Mouse (Mus musculus) cerebellum, postnatal 14 days (tissue): ENCODE data around the gene Izumo1r.

Experiments used
- DNase-seq, 2 experiments: peaks; one replicate each; pipeline ENCODE4 v3.0.0; 2021; ENCODE audit warnings: mixed read lengths in 2 of 2

The Izumo1r gene

GRCm38 (mm10) chr9:14903581-14904378 is at the start of gene Izumo1r:
TSS of gene Izumo1r (minus strand) at chr9:14903949.
- no peak for DNase-seq

GRCm38 (mm10) chr9:14951072-14951471 is 47.3 kb upstream of the Izumo1r start:
- DNase-seq: no peak

GRCm38 (mm10) chr9:14948843-14949242 is 45.1 kb upstream of the Izumo1r start:
- no peak for DNase-seq

GRCm38 (mm10) chr9:14946677-14947076 is 42.9 kb upstream of the Izumo1r start:
- no peak for DNase-seq

DNA sequence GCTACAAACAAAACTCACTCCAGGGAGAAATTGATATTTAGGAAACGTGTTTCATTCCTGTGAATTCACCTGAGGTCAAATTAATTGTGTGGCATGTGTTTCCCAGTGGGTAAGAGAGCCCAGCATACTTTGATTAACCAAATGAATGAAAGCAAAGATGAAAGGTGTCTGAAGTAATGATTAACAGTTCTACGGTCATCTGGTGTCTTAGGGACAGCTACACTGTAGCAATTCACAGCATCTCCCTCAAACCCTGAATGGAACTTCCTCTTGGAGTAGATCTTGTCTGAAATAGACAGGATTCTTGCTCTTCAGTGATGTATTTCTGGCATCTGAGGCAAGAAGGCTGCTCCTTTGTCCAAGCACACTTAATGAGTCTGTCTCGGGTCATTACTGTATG is 42.2 kb upstream of the Izumo1r start:
- DNase-seq: no peak

GRCm38 (mm10) chr9:14942143-14942720 is 38.5 kb upstream of the Izumo1r start:
- no peak for DNase-seq

- no peak for DNase-seq
These were observed 35.9 kb upstream of the Izumo1r start for GRCm38 (mm10) chr9:14939610-14940009.

DNA sequence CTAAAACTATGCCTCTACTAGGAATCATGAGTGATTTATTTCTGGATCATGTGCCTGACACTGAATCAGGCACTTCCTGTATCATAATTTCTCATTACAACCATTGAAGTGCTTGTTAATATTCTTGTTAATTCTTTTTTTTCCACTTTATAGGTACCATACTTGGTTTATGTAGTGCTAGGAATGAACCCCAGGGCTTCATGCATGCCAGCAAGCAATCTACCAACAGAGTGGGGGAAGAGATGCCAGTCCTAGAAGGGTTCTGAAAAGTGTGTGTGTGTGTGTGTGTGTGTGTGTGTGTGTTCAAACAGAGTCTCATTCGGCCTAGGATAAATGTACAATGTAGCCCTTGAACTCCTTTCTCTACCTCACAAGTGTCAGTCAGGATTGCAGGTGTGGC is 33.6 kb upstream of the Izumo1r start:
- DNase-seq: no peak

- no peak for DNase-seq
These were observed 31.1 kb upstream of the Izumo1r start for GRCm38 (mm10) chr9:14934851-14935250.

DNA sequence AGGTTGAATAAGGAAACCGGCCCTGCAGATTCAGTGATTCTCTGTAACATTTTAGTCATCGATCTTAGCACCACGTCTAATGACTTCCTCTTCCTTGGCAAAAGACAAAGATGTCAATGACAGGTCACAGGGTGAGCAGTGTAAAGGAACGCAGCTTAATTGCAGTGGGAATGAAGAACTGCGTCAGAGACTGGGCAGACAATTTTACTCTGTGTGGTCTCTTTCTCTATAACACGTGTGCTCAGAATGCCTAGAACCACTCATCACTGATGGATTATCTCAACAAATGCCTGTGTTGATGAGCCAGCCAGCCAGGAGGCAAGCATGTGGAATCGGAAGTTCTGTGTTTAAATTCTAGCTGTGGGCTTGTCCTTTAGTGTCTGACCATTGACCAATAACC is 28.2 kb upstream of the Izumo1r start:
- no peak for DNase-seq

GRCm38 (mm10) chr9:14931211-14931610 is 27.5 kb upstream of the Izumo1r start:
- DNase-seq: no peak

DNA sequence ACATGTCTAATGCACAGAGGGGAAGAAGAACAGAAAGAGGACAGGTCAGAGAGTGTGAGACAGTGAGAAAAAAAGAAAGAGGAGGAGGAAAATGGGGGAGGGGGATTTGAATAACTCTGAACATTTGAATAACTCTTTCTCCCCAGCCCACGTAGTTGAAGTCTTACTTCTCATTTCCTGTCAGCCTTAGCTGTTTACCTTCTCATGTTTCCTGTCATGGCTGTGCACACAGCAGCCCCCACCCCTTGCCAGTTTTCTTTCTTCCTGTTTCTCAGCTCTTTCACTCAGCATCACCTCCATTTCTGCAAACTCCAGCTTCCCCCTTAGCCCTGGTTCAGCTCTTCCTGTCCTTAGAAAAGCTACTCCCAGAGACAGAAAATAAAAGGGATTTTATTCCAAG is 22.8 kb upstream of the Izumo1r start:
- DNase-seq: no peak

GRCm38 (mm10) chr9:14923625-14924024 is 19.9 kb upstream of the Izumo1r start:
- no peak for DNase-seq

DNA sequence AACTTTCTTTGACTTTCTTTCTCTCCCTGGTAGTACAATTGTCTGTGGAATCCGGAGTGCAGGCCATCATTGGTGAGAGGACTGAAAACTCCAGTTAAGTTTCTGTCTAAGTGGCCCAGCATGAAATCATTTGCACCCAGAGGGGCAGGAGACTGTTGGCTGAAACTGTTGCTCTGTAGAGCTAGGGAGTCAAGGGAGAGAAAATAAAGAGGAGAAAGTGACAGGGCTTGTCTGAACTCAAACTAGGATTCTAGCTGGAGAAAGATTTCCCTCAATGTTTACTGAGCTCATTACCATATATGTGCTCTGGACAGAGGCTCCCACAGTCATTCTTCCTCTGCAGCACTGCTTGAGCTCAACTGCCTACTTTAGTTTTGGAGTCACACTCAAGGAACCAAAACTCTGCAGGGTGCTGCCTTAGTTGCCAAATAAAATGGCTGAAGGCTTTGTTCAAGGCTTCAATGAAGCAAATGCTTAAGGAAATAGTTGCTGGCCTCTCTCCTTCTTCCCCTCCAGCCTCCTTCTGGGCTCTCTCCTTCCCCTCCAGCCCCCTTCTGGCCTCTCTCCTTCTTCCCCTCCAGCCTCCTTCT is 18.3 kb upstream of the Izumo1r start:
- no peak for DNase-seq

DNA sequence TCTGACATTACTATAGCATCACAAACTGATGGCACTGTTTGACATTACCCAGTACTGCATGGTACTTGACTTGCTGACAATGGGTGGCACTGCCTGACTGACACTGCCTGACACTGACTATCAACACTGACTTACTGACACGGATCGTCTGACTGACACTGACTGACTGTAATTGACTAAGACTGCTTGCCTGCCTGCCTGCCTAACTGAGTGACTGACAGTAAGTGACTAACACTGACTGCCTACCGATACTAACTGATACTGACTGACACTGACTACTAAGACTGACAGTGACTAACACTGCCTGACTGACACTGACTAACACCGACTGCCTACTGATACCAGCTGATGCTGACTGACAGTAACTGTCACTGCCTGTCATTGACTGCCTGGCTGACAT is 17.5 kb upstream of the Izumo1r start:
- no peak for DNase-seq

DNA sequence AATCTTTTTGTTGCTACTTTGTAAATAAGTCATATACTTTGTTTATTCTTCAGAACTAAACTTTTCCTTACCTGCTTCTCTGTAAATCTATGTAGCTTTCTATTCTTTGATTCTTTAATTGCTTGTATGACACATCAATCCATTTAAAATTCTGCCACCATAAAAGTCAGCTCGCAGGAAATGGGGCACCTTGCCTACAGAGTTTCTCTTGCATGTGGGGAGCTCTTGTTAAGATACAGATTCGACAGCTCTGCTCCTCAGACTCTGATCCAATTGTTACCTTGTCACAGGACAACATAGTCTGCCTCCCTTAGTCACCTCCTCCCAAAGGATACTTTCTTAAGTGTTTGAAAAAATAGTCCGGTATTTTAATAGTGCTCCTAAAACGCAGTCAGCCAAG is 16.9 kb upstream of the Izumo1r start:
- DNase-seq: no peak

DNA sequence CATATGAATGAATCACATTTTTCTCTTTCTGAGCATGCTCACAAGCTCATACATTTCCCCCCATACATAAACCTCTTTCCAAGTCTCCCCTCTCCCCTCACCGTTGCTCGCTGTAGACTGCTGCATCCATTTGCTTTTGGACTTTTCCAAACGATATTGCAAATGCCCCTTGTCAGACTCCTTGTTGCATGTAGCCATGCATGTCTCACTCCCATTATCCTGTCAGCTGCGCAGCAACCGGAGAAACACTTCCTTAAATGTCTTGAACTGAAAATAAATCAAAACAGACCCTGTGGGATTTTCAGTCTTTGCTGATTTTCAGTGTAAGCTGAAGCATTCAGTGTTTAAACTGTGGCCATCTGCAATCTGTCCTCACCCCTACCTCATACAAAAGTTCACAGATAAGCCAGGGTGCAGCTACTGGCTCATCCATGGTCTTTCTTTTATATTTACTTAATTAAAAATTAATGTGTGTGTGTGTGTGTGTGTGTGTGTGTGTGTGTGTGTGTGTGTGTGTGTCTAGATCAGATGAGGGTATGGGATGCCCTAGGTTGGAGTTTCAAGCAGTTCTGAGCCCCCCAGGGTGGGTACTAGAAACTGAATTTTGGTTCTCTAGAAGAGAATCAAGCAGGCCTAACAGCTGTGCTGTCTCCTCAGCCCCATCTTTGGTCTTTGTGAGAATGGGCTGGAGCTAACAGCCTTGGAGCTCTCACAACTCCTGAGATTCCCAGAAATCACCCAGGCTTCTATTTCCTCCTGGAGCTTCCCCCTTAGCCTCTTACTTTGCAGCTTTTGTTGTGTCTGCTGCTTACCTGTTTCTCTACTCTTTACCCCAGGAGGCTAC is 15.3 kb upstream of the Izumo1r start:
- no peak for DNase-seq

- DNase-seq: no peak
These were observed 13.9 kb upstream of the Izumo1r start for GRCm38 (mm10) chr9:14917661-14918060.

DNA sequence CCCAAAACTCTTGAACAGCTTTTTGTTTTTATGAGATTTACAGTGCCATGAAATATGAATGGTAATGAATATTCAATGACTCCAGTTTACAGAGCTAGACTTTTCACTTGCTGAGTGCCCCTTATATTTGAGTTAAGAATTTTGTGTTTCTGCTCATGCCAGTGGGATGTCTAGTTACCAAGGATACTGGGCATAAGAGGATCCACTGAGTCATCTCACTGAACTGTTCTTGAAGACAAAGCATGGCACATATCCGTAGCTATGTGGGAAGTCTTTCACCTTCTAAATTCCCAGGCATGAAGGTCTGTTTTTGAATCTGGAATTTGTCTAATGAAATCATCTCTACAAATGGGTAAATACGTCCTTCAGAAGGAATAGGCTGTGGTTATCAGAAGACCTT is 8.3 kb upstream of the Izumo1r start:
- DNase-seq: no peak

DNA sequence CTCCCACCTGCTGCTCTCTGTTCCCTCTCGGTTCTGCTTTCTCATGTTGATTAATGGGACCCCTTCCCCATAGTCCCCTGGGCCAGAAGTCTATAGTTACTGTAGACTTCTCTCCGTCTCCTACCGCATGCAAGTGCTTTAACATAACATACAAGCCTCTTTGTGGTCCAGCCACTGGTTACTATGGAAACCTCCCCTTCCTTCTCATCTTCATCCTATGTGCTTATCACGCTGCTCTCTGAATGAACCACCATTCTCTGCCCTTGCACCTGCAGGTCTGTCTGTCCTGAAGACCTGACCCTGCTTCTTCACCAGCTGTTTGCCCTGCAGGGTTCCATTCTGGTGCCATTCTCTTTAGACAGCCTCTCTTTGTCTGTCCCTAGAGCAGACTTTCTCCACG is 6.2 kb upstream of the Izumo1r start:
- DNase-seq: no peak

DNA sequence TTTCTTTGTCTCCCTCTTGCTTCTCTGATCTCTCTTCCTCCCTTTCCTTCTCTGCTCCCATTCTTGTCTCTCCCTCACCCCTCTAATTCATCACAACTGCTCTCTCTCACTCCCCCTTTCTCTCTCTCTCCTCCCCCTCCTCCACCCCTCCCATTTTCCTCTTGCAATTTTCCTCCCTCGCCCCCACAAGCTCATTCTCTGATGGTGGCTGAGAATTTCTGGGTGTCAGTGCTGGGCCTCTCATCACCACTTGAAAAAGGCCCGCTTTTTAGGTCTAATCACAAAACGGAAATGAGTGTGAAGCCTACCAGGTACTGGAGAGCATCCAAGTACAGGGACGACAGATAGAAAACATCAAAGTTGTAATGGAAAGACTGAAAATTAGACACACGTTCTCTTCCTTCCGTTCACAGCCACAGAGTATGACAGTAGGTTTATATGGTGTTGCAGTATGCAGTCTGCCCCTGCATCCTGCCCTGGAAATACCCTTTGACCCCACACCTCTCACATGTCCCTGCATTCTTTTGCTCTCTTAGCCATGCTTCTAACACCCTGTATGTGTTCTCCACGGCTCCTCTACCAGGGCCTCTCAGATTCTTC is 4.2 kb upstream of the Izumo1r start:
- no peak for DNase-seq

- no peak for DNase-seq
These were observed 2.2 kb upstream of the Izumo1r start for GRCm38 (mm10) chr9:14905956-14906355.
